Mouse (Mus musculus): ENCODE data around the gene Nmt2. TPM values are rescaled to one million over a fixed set of nuclear protein-coding genes. Genes with fewer than 3 reads are reported as not detected.
A peak's percentile ranks its signal among the peaks of the same experiment; 100 is the strongest.

Gene Nmt2
- polyA plus RNA-seq, 1 experiment from 2014 or later: 14.2 TPM

DNA sequence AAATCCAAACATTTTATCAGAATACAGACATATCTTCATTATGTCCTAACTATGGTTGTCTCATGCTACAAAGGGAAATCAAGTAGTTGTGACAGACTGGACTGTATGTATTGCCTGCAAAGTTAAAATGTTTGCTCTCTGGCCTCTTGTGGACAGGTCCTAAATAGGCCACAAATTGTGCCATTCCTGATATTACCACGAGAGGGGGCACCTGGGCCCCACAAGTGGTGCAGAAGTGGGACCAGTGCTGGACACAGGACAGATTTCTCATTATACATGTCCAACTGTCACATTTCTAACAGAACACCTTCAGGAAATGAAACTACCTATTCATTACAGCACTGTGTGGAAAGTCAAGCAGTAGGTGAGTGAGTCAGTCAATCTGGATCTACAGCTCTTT, 43.3 kb downstream of the Nmt2 start:
- no peak overlapping the region for H3K27ac ChIP-seq (replicated peaks)
- H3K9me3 ChIP-seq (replicated peaks): no peaks in the 10 kb centered on the region
- no peak overlapping the region for H3K4me2 ChIP-seq
- no peak overlapping the region for H3K4me3 ChIP-seq (replicated peaks)
- no peak overlapping the region for H3K9ac ChIP-seq
- WGBS (ENCODE audit: insufficient replicate concordance): 6% methylated on average over 1 of the region's 1 CpGs
- H3K27me3 ChIP-seq: no peaks in the 10 kb centered on the region
- peaks cover 56% of the 10 kb centered on the region for H3K36me3 ChIP-seq (replicated peaks)
- ATAC-seq (ENCODE audit: insufficient read depth): no peak
- H3K4me1 ChIP-seq (replicated peaks): peaks cover 23% of the 10 kb centered on the region

DNA sequence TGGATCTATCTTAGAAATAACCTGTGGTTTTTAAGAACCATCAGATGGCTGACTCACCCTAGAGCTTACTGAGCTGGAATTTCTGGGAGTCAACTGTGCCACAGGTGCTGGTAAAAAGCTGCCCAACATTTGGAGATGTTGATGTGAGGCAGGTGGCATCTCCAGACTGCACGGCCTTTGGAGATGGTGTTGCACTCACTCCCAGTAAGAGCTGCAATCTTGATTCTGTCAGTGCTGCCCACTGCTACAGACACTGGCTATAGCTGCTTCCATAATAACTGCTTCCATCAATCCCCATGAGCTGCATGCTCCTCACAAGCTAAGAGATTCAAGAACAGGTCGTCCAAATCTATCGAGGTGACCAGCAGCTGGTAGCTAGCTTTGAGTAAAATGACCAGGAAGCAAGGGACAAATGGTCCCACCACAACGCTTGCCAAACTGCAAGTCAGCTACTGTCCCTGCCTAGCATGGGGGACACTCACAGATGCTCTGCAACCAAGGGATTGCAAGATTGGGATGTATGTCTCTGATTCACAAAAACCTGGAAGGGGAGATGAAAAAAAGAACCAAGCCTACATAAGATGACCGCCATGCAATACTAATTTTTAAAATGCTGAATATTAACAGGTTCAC, 47.2 kb downstream of the Nmt2 start:
- 47% methylated on average over 5 of the region's 5 CpGs for WGBS (ENCODE audit: insufficient replicate concordance)
- Histone ChIP-seq H3K9ac (peak overlapping the region; percentile 74; the same call in 1 of the 2 replicates), H3K36me3 (replicated peaks) (peaks cover 25% of the 10 kb centered on the region), H3K4me3 (replicated peaks) (peak overlapping the region; percentile 78), H3K27ac (replicated peaks) (peak overlapping the region; percentile 62; the same call in 1 of the 2 replicates), H3K9me3 (replicated peaks) (no peaks in the 10 kb centered on the region), H3K4me2 (peak overlapping the region; percentile 98), H3K4me1 (replicated peaks) (peaks cover 43% of the 10 kb centered on the region), H3K27me3 (no peaks in the 10 kb centered on the region)
- no peak for ATAC-seq (ENCODE audit: insufficient read depth)

DNA sequence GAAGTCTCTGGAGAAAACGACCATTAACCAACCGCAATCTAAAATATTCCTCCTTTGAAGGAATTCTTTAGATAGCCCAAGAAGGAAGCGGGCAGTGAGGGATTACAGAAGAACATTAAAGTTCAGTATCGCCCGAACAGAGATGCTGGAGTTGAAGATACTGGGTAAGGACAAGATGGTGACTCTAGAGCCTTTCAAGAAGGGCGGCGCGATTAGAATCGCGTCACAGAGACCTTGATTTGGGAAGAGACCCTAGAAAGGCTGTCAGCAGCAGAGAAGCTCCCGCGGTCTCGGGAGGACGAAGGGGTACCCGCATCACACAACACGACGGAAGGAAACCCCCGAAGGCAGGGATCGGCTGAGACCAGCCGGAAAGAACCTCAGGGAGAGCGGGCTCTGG, 48.0 kb downstream of the Nmt2 start:
- peaks cover 21% of the 10 kb centered on the region for H3K36me3 ChIP-seq (replicated peaks)
- peak overlapping the region; percentile 74 for H3K9ac ChIP-seq
- H3K27ac ChIP-seq (replicated peaks): peak overlapping the region; percentile 62; the same call in 1 of the 2 replicates
- no peaks in the 10 kb centered on the region for H3K9me3 ChIP-seq (replicated peaks)
- H3K4me1 ChIP-seq (replicated peaks): peaks cover 46% of the 10 kb centered on the region
- ATAC-seq (ENCODE audit: insufficient read depth): peak; percentile 2; the same call in 1 of the 2 replicates
- H3K4me2 ChIP-seq: peak overlapping the region; percentile 98
- H3K4me3 ChIP-seq (replicated peaks): peak overlapping the region; percentile 78
- no peaks in the 10 kb centered on the region for H3K27me3 ChIP-seq
- under 1% methylated on average over 21 of the region's 21 CpGs for WGBS (ENCODE audit: insufficient replicate concordance)

DNA sequence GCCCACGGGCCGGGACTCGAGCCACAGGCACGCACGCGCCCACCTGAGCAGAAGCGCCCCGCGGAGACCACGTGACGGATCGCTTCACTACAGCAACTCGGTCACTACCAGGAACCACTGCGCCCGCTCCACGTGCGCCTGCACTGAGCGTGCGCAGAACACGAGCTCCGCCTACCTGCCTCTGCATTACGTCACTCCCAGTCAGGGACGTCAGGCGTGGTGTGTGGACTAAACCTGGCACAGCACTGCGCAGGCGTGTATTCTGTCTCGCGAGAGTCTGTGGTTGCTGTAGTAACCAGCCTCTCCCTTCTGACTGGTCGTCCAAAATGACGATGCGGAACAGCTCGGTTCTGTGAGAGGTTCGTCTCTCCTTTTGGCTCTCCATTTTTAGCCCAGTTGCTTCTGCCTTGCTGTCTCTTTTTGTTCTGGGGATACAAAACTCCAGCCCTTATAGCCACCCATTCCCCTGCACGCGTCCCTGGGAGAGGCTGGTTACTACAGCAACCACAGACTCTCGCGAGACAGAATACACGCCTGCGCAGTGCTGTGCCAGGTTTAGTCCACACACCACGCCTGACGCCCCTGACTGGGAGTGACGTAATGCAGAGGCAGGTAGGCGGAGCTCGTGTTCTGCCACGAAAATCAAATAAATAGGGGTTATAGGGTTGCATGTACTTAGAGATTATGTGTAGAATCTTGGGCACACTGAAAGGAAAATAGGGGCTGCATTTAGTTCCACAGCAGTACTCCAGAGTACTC, 48.7 kb downstream of the Nmt2 start, which contains the start of gene Rpp38:
Rpp38 (minus strand) TSS at position 160 of the 759 bp plus-strand sequence.
- under 1% methylated on average over 45 of the region's 45 CpGs for WGBS (ENCODE audit: insufficient replicate concordance)
- H3K4me1 ChIP-seq (replicated peaks): peaks cover 46% of the 10 kb centered on the region
- peak within 1 kb of the TSS; percentile 98 for H3K4me2 ChIP-seq

DNA sequence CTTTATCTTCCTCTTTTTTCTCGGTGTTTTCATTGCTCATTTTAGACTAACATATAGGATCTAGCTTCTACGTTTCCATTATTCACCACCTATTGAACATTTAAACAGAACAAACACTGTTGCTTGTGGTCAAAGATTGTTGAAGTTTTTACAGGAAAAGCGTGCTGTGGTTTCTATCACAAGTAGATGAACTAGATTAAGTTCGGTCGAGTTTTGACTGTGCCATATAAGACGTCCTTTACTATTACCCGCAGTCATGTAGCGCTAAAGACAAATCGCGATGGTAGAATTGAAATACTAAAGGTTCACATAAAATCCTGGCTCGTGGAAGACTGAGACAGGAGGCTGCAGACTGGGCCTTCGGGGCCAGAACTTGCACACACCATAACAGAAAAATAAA, 49.7 kb downstream of the Nmt2 start:
- Histone ChIP-seq H3K4me2 (no peak overlapping the region), H3K4me1 (replicated peaks) (peaks cover 46% of the 10 kb centered on the region), H3K9me3 (replicated peaks) (no peaks in the 10 kb centered on the region), H3K4me3 (replicated peaks) (no peak overlapping the region), H3K27me3 (no peaks in the 10 kb centered on the region), H3K36me3 (replicated peaks) (peaks cover 8% of the 10 kb centered on the region), H3K9ac (no peak overlapping the region), H3K27ac (replicated peaks) (no peak overlapping the region)
- 73% methylated on average over 12 of the region's 12 CpGs for WGBS (ENCODE audit: insufficient replicate concordance)
- no peak for ATAC-seq (ENCODE audit: insufficient read depth)

More for the DNA sequence above, 48.7 kb downstream of the Nmt2 start, which contains the start of gene Rpp38:
- ATAC-seq (ENCODE audit: insufficient read depth): peak; percentile 93
- Histone ChIP-seq H3K4me3 (replicated peaks) (peak within 1 kb of the TSS; percentile 78), H3K27me3 (no peaks in the 10 kb centered on the region), H3K27ac (replicated peaks) (peak within 1 kb of the TSS; percentile 74), H3K9ac (peak within 1 kb of the TSS; percentile 74), H3K9me3 (replicated peaks) (no peaks in the 10 kb centered on the region), H3K36me3 (replicated peaks) (peaks cover 17% of the 10 kb centered on the region)

DNA sequence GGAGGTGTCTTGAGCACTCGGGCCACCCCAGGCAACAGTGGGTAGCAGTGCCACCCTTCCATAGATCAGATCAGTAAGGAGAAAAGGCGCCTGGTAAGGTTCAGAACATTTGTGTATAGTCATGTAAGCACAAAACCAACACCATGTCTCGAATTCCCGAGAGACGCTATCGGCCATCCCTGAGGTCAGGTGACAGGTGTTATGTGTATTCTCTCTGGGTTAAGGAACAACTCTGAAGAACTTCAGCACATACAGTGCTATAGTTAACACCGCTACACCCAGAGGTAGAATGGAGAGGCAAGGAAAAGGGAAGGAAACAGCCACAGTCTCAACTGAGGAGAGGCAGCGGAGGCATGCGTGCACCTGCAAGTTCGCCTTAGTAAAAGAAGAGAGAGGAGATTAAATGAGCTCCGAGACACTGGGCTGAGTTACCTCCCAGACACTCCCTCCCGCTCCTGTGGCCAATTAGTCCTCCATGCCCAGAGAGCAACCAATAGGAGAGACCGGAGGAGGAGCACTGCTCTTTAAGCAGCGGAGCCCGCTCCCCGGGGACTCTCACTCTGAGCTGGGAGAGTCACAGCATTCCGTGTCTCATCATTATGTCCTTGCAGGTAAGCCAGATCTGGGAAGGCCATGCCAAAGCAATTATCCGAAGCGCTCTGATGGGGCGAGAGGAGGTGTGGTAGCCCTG, 51.7 kb downstream of the Nmt2 start, which contains the start of gene Acbd7:
Acbd7 (plus strand) TSS at position 558 of the 691 bp plus-strand sequence.
- 3% methylated on average over 20 of the region's 20 CpGs for WGBS (ENCODE audit: insufficient replicate concordance)
- Histone ChIP-seq H3K36me3 (replicated peaks) (no peaks in the 10 kb centered on the region), H3K4me1 (replicated peaks) (peaks cover 39% of the 10 kb centered on the region), H3K9ac (peak within 1 kb of the TSS; percentile 51), H3K4me3 (replicated peaks) (peak within 1 kb of the TSS; percentile 52), H3K9me3 (replicated peaks) (no peaks in the 10 kb centered on the region), H3K27ac (replicated peaks) (peak within 1 kb of the TSS; percentile 29; the same call in 1 of the 2 replicates), H3K4me2 (peak within 1 kb of the TSS; percentile 79), H3K27me3 (no peaks in the 10 kb centered on the region)
- peak; percentile 38 for ATAC-seq (ENCODE audit: insufficient read depth)

DNA sequence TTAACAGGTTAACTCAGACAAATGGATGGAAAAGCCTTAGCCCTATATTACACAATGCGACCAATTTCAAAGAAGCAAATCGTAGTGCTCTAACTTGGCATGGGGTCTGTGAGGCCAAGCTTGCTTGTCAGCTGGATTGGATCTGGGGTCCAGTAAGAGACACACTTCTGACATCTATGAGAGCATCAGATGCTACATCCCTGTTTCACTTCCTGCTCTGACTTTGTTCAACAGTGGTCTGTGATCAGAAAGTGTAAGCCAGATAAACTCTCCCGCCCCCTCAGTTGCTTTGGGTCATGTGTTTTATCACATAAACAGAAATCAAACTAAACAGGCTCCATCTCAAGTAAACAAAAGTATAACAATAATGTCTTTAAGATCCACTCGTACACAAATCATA, 64.4 kb downstream of the Nmt2 start:
- WGBS (ENCODE audit: insufficient replicate concordance): 55% methylated on average over 4 of the region's 4 CpGs

DNA sequence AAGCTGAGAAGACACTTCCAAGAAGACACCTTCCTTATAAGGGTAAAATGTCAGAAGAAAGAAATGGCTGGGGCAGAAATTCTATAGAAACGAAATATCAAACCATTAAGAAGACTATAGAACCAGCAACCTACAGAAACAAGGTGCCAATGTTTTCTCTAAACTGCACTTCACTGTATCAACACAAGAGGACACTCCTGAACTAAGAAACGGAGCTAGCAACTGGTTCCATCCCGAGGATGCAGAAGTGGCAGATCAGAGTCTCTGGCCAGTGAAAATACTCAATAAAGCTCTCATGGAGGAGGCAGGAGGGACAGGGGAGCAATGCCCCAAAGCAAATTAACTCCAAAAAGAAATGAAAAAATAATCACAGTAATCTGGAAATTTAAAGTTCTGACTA, 64.9 kb downstream of the Nmt2 start:
- Histone ChIP-seq H3K4me2 (no peak overlapping the region), H3K9me3 (replicated peaks) (no peaks in the 10 kb centered on the region), H3K36me3 (replicated peaks) (no peaks in the 10 kb centered on the region), H3K4me3 (replicated peaks) (no peak overlapping the region), H3K4me1 (replicated peaks) (no peaks in the 10 kb centered on the region), H3K27ac (replicated peaks) (no peak overlapping the region), H3K9ac (no peak overlapping the region), H3K27me3 (peaks cover 8% of the 10 kb centered on the region)
- ATAC-seq (ENCODE audit: insufficient read depth): no peak
- WGBS (ENCODE audit: insufficient replicate concordance): 7% methylated on average over 3 of the region's 3 CpGs

More for the DNA sequence above, 64.4 kb downstream of the Nmt2 start:
- no peaks in the 10 kb centered on the region for H3K9me3 ChIP-seq (replicated peaks)
- H3K9ac ChIP-seq: no peak overlapping the region
- H3K4me1 ChIP-seq (replicated peaks): no peaks in the 10 kb centered on the region
- no peak overlapping the region for H3K27ac ChIP-seq (replicated peaks)
- no peak for ATAC-seq (ENCODE audit: insufficient read depth)
- H3K36me3 ChIP-seq (replicated peaks): no peaks in the 10 kb centered on the region
- no peak overlapping the region for H3K4me3 ChIP-seq (replicated peaks)
- no peak overlapping the region for H3K4me2 ChIP-seq
- H3K27me3 ChIP-seq: peaks cover 8% of the 10 kb centered on the region

DNA sequence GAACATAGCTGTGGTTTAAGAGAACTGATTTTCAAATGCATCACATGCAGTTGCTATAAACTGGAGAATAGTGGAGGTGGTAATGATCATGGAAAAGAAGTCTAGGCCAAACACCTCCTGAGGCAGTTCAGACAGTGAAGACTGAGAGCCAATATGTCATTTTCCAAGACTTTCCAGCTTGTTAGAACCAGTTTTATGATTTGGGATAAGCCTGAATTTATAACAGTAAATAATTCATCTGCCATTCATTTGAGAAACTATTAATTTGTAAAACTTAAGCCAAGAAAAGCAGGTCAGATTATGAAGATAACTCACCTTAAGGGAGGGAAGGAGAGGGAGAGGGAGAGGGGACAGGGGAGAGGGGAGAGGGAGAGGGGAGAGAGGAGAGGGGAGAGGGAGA, 69.1 kb downstream of the Nmt2 start:
- no peaks in the 10 kb centered on the region for H3K36me3 ChIP-seq (replicated peaks)

DNA sequence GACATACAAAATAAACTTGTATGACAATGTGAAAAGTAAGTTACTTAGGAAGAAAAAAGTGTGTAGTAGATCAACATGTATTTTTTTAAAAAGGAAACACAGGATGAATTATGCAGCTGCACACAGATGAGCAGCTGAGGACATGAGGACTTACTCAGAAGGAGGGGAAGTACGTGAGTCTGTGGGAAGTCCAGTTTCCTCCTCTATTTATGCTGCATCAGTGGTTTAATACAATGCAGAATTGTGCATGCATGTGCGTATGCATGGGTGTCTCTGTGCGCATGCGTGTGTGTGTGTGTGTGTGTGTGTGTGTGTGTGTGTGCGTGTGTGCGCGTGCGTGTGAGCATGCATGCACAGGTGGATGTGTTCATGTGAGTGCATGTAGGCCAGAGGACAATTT, 71.8 kb downstream of the Nmt2 start:
- Histone ChIP-seq H3K36me3 (replicated peaks) (no peaks in the 10 kb centered on the region), H3K27me3 (no peaks in the 10 kb centered on the region), H3K4me3 (replicated peaks) (no peak overlapping the region), H3K9me3 (replicated peaks) (no peaks in the 10 kb centered on the region), H3K4me1 (replicated peaks) (no peaks in the 10 kb centered on the region), H3K9ac (no peak overlapping the region), H3K4me2 (no peak overlapping the region), H3K27ac (replicated peaks) (no peak overlapping the region)
- WGBS (ENCODE audit: insufficient replicate concordance): 77% methylated on average over 8 of the region's 8 CpGs
- no peak for ATAC-seq (ENCODE audit: insufficient read depth)

More for the DNA sequence above, 69.1 kb downstream of the Nmt2 start:
- Histone ChIP-seq H3K9me3 (replicated peaks) (no peaks in the 10 kb centered on the region), H3K4me2 (no peak overlapping the region), H3K4me3 (replicated peaks) (no peak overlapping the region), H3K4me1 (replicated peaks) (no peaks in the 10 kb centered on the region), H3K9ac (no peak overlapping the region), H3K27ac (replicated peaks) (no peak overlapping the region), H3K27me3 (no peaks in the 10 kb centered on the region)
- no peak for ATAC-seq (ENCODE audit: insufficient read depth)

DNA sequence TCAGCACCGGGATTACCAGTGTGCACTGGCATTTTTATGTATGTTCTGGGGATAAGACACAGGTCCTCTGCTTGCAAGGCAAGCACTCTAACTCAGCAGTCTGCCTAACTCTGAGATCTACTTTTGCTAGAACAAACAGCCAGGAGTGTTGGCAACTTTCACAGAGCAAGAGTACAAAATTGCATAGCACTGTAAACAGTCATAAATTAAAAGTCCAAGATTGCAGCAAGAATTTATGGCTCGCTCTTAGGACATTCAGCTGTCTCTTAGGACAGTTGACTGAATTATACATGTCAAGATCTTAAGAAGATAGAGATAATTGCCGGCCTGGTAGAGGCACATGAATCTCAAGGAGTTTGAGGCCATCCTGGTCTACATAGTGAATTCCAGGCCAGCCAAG, 72.3 kb downstream of the Nmt2 start:
- Histone ChIP-seq H3K9me3 (replicated peaks) (no peaks in the 10 kb centered on the region), H3K4me2 (no peak overlapping the region), H3K4me1 (replicated peaks) (no peaks in the 10 kb centered on the region), H3K4me3 (replicated peaks) (no peak overlapping the region), H3K27me3 (no peaks in the 10 kb centered on the region), H3K9ac (no peak overlapping the region), H3K27ac (replicated peaks) (no peak overlapping the region), H3K36me3 (replicated peaks) (no peaks in the 10 kb centered on the region)
- no peak for ATAC-seq (ENCODE audit: insufficient read depth)
- WGBS (ENCODE audit: insufficient replicate concordance): 58% methylated on average over 3 of the region's 3 CpGs

Data from liver, embryonic 15.5 days (tissue).